Mouse (Mus musculus) hindbrain, embryonic 15.5 days (tissue): ENCODE measurements at regions not wholly inside any gene's neighbourhood (a gene's known extent, or its start where the extent isn't known, plus 50 kb on each side); places are given as distances from the start of the nearest gene placed in this dataset.

Experiments used
- ATAC-seq: fragments of 200-750 bp; cut with Nextera tagmentation; 2 replicates; pipeline ENCODE4 v1.8.0; 2017; ENCODE audit warnings: low read depth, moderate number of reproducible peaks, moderate TSS enrichment; ENCODE audit not compliant: low FRiP score
- H3K27ac ChIP-seq: fragments of 300-500 bp; sonication (generic); replicated peaks from 2 replicates; pipeline ENCODE4 v1.5.1; 2015; ENCODE audit warnings: mild to moderate bottlenecking, inconsistent platforms
- H3K27me3 ChIP-seq: fragments of 300-500 bp; sonication (generic); 2 replicates; pipeline ENCODE4 v1.6.1; 2015; ENCODE audit warnings: control low read depth, inconsistent platforms
- H3K36me3 ChIP-seq: fragments of 300-500 bp; sonication (generic); 2 replicates; pipeline ENCODE4 v1.6.1; 2015; ENCODE audit warnings: control low read depth, inconsistent platforms
- H3K4me1 ChIP-seq: fragments of 300-500 bp; sonication (generic); replicated peaks from 2 replicates; pipeline ENCODE4 v1.6.1; 2015; ENCODE audit warnings: control low read depth, inconsistent platforms
- H3K4me2 ChIP-seq: fragments of 300-500 bp; sonication (generic); 2 replicates; pipeline ENCODE4 v1.6.1; 2015; ENCODE audit warnings: moderate library complexity, mild to moderate bottlenecking, inconsistent platforms
- H3K4me3 ChIP-seq: fragments of 300-500 bp; sonication (generic); 2 replicates; pipeline ENCODE4 v1.5.1; 2015; ENCODE audit warnings: mild to moderate bottlenecking, inconsistent platforms
- H3K9ac ChIP-seq: fragments of 300-500 bp; sonication (generic); 2 replicates; pipeline ENCODE4 v1.6.1; 2015; ENCODE audit warnings: inconsistent platforms
- H3K9me3 ChIP-seq: fragments of 300-500 bp; sonication (generic); 2 replicates; pipeline ENCODE4 v1.6.1; 2016; ENCODE audit warnings: control low read depth, inconsistent platforms
- WGBS: fragments of 180-500 bp; shearing (Covaris S2); methylation state at CpG from one replicate; pipeline ENCODE4 v1.1.7; 2015; 5-methylcytosine and 5-hydroxymethylcytosine counted together

GRCm38 (mm10) chr3:52774734-52775133, 242.3 kb downstream of the Cog6 start:
- WGBS, result 84% methylated on average over 6 of the region's 6 CpGs
- no peak overlapping the region for H3K4me3 ChIP-seq
- H3K9me3 ChIP-seq, result no peaks in the 10 kb centered on the region
- H3K9ac ChIP-seq, result no peak overlapping the region
- H3K27me3 ChIP-seq, result no peaks in the 10 kb centered on the region
- no peak for ATAC-seq
- H3K4me1 ChIP-seq, result no peaks in the 10 kb centered on the region
- H3K27ac ChIP-seq, result no peak overlapping the region
- no peaks in the 10 kb centered on the region for H3K36me3 ChIP-seq
- no peak overlapping the region for H3K4me2 ChIP-seq

GRCm38 (mm10) chr3:52767276-52767675, 249.8 kb downstream of the Cog6 start:
- ATAC-seq, result no peak
- H3K4me3 ChIP-seq, result no peak overlapping the region
- 69% methylated on average over 10 of the region's 10 CpGs for WGBS
- H3K9ac ChIP-seq, result no peak overlapping the region
- no peak overlapping the region for H3K27ac ChIP-seq
- H3K27me3 ChIP-seq, result no peaks in the 10 kb centered on the region
- H3K4me2 ChIP-seq, result no peak overlapping the region
- H3K36me3 ChIP-seq, result no peaks in the 10 kb centered on the region
- 0 out of 2 replicates have a peak, but pooled peaks cover 5% of the 10 kb centered on the region for H3K4me1 ChIP-seq
- H3K9me3 ChIP-seq, result no peaks in the 10 kb centered on the region

- H3K9ac ChIP-seq, result no peak overlapping the region
- H3K4me3 ChIP-seq, result no peak overlapping the region
- WGBS, result 47% methylated on average over 5 of the region's 5 CpGs
- H3K4me2 ChIP-seq, result no peak overlapping the region
- H3K36me3 ChIP-seq, result no peaks in the 10 kb centered on the region
- H3K27me3 ChIP-seq, result no peaks in the 10 kb centered on the region
- no peaks in the 10 kb centered on the region for H3K9me3 ChIP-seq
- no peak overlapping the region for H3K27ac ChIP-seq
- ATAC-seq, result no peak
- 0 out of 2 replicates have a peak, but pooled peaks cover 5% of the 10 kb centered on the region for H3K4me1 ChIP-seq
Measured at GRCm38 (mm10) chr3:52766841-52767240, 250.2 kb downstream of the Cog6 start.

GRCm38 (mm10) chr3:52764166-52764565, 252.9 kb downstream of the Cog6 start:
- WGBS, result 78% methylated on average over 4 of the region's 4 CpGs
- Histone ChIP-seq H3K36me3 (no peaks in the 10 kb centered on the region), H3K27ac (no peak overlapping the region), H3K9ac (no peak overlapping the region), H3K9me3 (no peaks in the 10 kb centered on the region), H3K4me2 (no peak overlapping the region), H3K4me3 (no peak overlapping the region), H3K27me3 (no peaks in the 10 kb centered on the region), H3K4me1 (0 out of 2 replicates have a peak, but pooled peaks cover 5% of the 10 kb centered on the region)
- no peak for ATAC-seq

GRCm38 (mm10) chr3:52763660-52764059, 253.4 kb downstream of the Cog6 start:
- no peak for ATAC-seq
- WGBS, result 79% methylated on average over 5 of the region's 5 CpGs
- H3K27me3 ChIP-seq, result no peaks in the 10 kb centered on the region

GRCm38 (mm10) chr3:52762549-52762948, 254.5 kb downstream of the Cog6 start:
- 0 out of 2 replicates have a peak, but pooled peaks cover 5% of the 10 kb centered on the region for H3K4me1 ChIP-seq
- 93% methylated on average over 6 of the region's 6 CpGs for WGBS
- no peaks in the 10 kb centered on the region for H3K36me3 ChIP-seq
- H3K27ac ChIP-seq, result no peak overlapping the region
- no peaks in the 10 kb centered on the region for H3K27me3 ChIP-seq
- no peak overlapping the region for H3K4me3 ChIP-seq
- no peak overlapping the region for H3K4me2 ChIP-seq
- no peak overlapping the region for H3K9ac ChIP-seq
- no peak for ATAC-seq
- H3K9me3 ChIP-seq, result no peaks in the 10 kb centered on the region

More at GRCm38 (mm10) chr3:52763660-52764059, 253.4 kb downstream of the Cog6 start:
- Histone ChIP-seq H3K27ac (no peak overlapping the region), H3K4me3 (no peak overlapping the region), H3K4me2 (no peak overlapping the region), H3K9ac (no peak overlapping the region), H3K36me3 (no peaks in the 10 kb centered on the region), H3K4me1 (0 out of 2 replicates have a peak, but pooled peaks cover 5% of the 10 kb centered on the region), H3K9me3 (no peaks in the 10 kb centered on the region)

- no peaks in the 10 kb centered on the region for H3K36me3 ChIP-seq
- H3K9ac ChIP-seq, result no peak overlapping the region
- H3K27me3 ChIP-seq, result no peaks in the 10 kb centered on the region
- H3K9me3 ChIP-seq, result no peaks in the 10 kb centered on the region
- WGBS, result 93% methylated on average over 11 of the region's 11 CpGs
- H3K4me3 ChIP-seq, result no peak overlapping the region
- no peak overlapping the region for H3K4me2 ChIP-seq
- ATAC-seq, result no peak
- no peak overlapping the region for H3K27ac ChIP-seq
- no peaks in the 10 kb centered on the region for H3K4me1 ChIP-seq
Measured at GRCm38 (mm10) chr3:52759846-52760245, 257.2 kb downstream of the Cog6 start.

- no peak overlapping the region for H3K4me3 ChIP-seq
- no peaks in the 10 kb centered on the region for H3K4me1 ChIP-seq
- no peak overlapping the region for H3K9ac ChIP-seq
- H3K36me3 ChIP-seq, result no peaks in the 10 kb centered on the region
- WGBS, result 33% methylated on average over 2 of the region's 2 CpGs
- ATAC-seq, result no peak
- H3K27me3 ChIP-seq, result no peaks in the 10 kb centered on the region
- H3K27ac ChIP-seq, result no peak overlapping the region
- no peaks in the 10 kb centered on the region for H3K9me3 ChIP-seq
- no peak overlapping the region for H3K4me2 ChIP-seq
Measured at GRCm38 (mm10) chr3:52758561-52758960, 258.5 kb downstream of the Cog6 start.

- Histone ChIP-seq H3K27me3 (no peaks in the 10 kb centered on the region), H3K9me3 (no peaks in the 10 kb centered on the region), H3K9ac (no peak overlapping the region), H3K4me2 (no peak overlapping the region), H3K4me3 (no peak overlapping the region), H3K27ac (no peak overlapping the region), H3K36me3 (no peaks in the 10 kb centered on the region), H3K4me1 (no peaks in the 10 kb centered on the region)
- 96% methylated on average over 5 of the region's 5 CpGs for WGBS
- ATAC-seq, result no peak
Measured at GRCm38 (mm10) chr3:52756816-52757215, 260.2 kb downstream of the Cog6 start.

- whole genome bisulfite sequencing, result 84% methylated on average over 5 of the region's 5 CpGs
- H3K27me3 ChIP-seq, result no peaks in the 10 kb centered on the region
- H3K36me3 ChIP-seq, result no peaks in the 10 kb centered on the region
- H3K4me1 ChIP-seq, result no peaks in the 10 kb centered on the region
- H3K4me2 ChIP-seq, result no peak overlapping the region
- ATAC-seq, result no peak
- H3K4me3 ChIP-seq, result no peak overlapping the region
- H3K9me3 ChIP-seq, result no peaks in the 10 kb centered on the region
- no peak overlapping the region for H3K9ac ChIP-seq
- no peak overlapping the region for H3K27ac ChIP-seq
Measured at GRCm38 (mm10) chr3:52756006-52756405, 261.0 kb downstream of the Cog6 start.

GRCm38 (mm10) chr3:52754978-52755377, 262.1 kb downstream of the Cog6 start:
- no peak overlapping the region for H3K27ac ChIP-seq
- no peaks in the 10 kb centered on the region for H3K27me3 ChIP-seq
- no peaks in the 10 kb centered on the region for H3K36me3 ChIP-seq
- WGBS, result 51% methylated on average over 6 of the region's 6 CpGs
- H3K4me1 ChIP-seq, result no peaks in the 10 kb centered on the region
- H3K9ac ChIP-seq, result no peak overlapping the region
- no peak overlapping the region for H3K4me3 ChIP-seq
- H3K9me3 ChIP-seq, result no peaks in the 10 kb centered on the region
- no peak for ATAC-seq
- H3K4me2 ChIP-seq, result no peak overlapping the region

- Histone ChIP-seq H3K9ac (no peak overlapping the region), H3K36me3 (no peaks in the 10 kb centered on the region), H3K4me2 (no peak overlapping the region), H3K27ac (no peak overlapping the region), H3K4me3 (no peak overlapping the region), H3K4me1 (no peaks in the 10 kb centered on the region), H3K9me3 (no peaks in the 10 kb centered on the region), H3K27me3 (no peaks in the 10 kb centered on the region)
- ATAC-seq, result no peak
- 49% methylated on average over 4 of the region's 4 CpGs for WGBS
Measured at GRCm38 (mm10) chr3:52754401-52754800, 262.6 kb downstream of the Cog6 start.

- no peaks in the 10 kb centered on the region for H3K36me3 ChIP-seq
- no peak overlapping the region for H3K9ac ChIP-seq
- WGBS, result 52% methylated on average over 3 of the region's 3 CpGs
- H3K4me3 ChIP-seq, result no peak overlapping the region
- no peak overlapping the region for H3K4me2 ChIP-seq
- no peak overlapping the region for H3K27ac ChIP-seq
- no peaks in the 10 kb centered on the region for H3K9me3 ChIP-seq
- H3K27me3 ChIP-seq, result no peaks in the 10 kb centered on the region
- ATAC-seq, result no peak
- no peaks in the 10 kb centered on the region for H3K4me1 ChIP-seq
Measured at GRCm38 (mm10) chr3:52746917-52747316, 270.1 kb downstream of the Cog6 start.
